Mouse (Mus musculus): Measurements from ENCODE around the gene Gm15023.
A peak's percentile ranks its signal among the peaks of the same experiment; 100 is the strongest.
"Not testable (repeated sequence)": the region's sequence is repeated elsewhere in the genome, so short reads cannot be mapped to it uniquely, and the experiment has no call there.

Gene Gm15023

DNA sequence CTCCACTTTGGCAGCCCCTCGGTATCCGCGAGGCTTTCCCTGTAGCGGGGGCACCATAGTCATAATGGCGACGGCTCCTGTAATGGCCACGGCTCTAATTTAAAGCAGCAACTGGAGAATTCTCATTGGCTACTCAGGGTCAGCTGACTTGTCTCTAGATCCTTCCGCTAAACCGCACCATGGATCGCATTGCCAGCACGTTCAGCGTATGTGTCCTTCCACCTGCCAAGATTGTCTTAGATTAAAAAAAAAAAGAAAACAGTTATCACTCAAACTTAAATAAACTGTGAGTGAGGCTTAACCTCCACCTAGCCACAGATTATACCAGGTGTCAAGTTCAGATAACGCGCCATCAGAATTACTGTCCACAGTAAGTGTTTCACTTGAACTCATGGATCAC lies at the start of gene Gm15023:
Gm15023 (minus strand) TSS at position 101 of the 400 bp plus-strand sequence.
- DNase-seq (ENCODE audit: low read depth, low spot score), result not testable (repeated sequence)

DNA sequence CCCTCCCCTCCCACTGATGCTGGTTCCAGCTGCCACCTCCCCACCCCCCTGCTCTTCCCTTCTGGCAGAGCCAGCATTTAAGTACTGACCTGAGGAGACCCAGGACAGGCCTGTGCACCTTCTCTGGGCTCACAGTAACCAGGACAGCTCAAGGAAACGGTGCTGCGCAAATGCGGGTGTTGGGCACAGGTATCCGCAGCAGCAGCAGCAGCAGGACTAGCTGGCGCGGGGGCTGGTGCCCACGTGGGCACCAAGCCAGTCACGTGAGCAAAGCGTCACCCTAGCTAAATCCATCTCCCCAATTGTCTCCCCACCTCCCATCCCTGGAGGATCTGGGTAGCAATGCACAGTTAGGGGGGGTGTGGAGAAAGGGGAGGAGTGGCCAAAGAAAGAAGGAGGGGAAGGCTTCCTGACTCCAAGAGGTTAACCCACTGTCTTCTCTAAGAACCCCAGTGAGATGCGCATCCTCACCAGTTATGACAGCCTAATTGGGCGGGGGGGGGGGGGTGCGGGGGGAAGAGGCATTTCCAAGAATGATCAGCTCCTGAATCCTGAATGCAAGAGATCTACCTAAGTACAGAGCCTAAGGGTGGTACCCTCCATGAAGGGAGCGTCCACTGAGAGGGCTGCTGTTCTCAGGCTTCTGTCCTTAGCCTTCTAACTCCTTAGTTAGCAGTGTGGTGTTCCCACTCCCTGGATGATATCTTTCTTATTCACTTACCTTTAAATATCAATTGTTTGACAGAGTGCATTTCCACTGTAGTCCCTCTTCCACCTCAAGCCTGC lies 33.2 kb upstream of the Gm15023 start, which contains the start of gene Tceal6:
Tceal6 (minus strand) TSS at position 252 of the 786 bp plus-strand sequence.
- DNase-seq (ENCODE audit: low read depth, low spot score), result peak; percentile 0

DNA sequence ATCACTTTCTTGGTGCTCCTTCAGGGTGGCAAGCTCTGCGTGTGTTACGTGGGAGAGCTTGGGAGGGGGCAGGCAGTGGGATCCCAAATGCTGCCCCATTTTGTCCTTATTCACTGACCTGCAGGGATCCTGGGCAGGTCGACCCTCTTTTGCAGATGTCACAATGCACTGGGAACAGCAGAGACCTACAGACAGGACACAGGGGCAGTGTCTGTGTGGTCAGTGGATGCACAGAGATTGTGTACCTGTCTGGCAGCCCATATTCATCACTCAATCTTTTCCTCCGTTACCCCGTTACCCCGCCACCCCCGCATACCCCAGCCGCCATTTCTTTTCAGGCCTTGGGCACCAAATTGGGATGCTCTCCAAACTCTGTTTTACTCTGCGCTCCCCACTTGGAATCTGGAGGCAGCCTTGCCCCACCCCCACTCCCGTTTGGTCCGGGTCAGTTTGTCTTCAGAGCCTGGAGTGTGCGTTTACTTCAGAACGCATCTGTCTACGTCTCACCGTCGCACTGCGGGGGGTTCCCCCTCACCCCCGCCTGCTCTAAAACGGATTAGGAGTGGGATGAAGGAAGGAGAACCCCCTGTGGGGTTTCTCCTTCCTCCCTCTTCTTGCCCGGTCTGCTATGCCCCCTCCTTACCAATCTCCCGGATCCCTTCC lies 32.5 kb upstream of the Gm15023 start:
- DNase-seq (ENCODE audit: low read depth, low spot score), result peak; percentile 1

DNA sequence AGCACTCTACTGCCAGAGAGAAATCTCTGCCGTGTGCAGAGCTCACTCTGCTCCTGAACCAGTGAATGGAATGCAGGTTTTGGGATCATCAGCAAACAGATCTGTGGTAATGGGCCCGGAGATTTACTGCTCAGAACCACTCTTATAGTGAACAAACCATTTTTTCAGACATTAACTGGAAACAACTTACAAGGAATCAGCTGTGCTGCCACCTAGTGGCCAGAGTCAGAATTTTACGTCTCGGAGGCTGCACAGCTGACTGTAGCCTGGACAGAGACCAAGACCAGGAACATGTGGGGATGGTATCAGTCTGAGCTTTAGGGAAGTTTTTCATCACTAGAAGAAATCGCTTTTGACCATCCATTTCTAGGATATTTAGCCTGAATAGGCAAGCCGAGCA lies 12.5 kb upstream of the Gm15023 start:
- not testable (repeated sequence) for DNase-seq (ENCODE audit: low read depth, low spot score)

DNA sequence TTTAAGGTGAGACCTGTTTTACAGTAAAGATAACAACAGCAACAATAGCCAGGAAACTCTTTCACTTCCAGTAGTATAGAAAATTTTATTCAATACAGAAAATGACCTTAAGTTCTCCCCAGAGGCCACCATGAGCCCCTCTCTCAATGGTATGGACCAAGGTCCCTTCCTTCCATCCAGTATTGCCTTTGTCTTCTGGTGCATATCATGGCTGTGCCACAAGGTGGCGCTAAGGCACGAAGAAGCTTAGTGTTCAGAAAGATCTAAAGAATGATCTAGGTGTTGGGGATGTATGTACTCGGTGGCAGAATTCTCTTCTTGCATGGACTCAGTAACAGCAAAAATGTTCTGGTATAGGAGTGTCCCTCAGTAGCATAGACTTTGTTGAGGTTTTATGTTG lies 11.2 kb upstream of the Gm15023 start:
- not testable (repeated sequence) for DNase-seq (ENCODE audit: low read depth, low spot score)
